Mouse (Mus musculus) monocyte, adult 5-6 weeks (primary cell): Measurements from ENCODE around the gene Tor4a. TPM values are rescaled to one million over a fixed set of nuclear protein-coding genes. Genes with fewer than 3 reads are reported as not detected.

Experiments used
- ATAC-seq: fragments of 153-309, 156-312 bp; replicated peaks from 2 replicates; pipeline ENCODE4 v1.8.0; 2017; ENCODE audit warnings: mild to moderate bottlenecking; ENCODE audit not compliant: low TSS enrichment, insufficient number of reproducible peaks, severe bottlenecking, poor library complexity, low FRiP score
- total RNA-seq: library from RNA; stranded (forward); fragments of 200-1000, 200-491, 200-594 nt; gene quantifications from 3 replicates; pipeline ENCODE4 v1.2.3, GENCODE M21; 2017

Gene Tor4a
- 28.8 to 64.7 TPM (median 31.0 TPM) in 3 replicates for total RNA-seq

DNA sequence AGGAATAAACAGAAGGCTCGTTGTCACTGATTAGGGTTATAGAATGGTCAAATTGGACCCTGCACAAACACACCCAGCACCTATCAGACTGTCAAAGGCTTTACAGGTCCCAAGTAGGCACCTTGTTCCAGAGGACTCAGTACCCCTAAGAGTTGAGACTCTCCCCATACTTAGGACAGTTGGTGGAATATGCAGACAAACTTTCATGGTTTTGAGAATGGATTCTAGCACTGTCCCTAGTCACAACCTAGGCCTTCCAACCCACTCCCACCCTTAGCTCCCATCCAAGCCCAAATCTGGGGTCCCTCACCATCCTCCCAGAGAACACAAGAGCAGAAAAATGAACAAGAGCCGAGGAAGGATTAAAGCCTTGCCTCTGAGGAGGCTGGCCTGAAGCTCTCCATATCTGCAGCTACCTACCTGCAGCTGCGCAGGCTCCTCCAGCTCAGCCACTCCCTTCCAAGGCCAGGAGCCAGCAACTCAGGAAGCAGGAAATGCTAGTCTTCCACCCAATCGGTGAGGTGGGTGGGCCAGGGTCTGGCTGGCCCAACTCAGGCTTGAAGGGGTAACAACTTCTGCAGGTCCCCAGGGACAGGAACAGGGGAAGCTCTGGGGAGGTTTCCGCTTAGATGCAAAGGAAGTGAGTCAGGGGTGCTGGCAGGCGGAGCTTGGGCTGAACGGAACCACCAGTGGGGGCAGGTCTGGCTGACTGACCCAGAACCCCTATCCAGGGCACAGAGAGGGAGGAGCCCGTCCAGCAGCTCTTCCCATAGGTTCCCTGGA lies at the start of gene Tor4a:
Gene Tor4a, minus strand, starts transcription at position 715 of the 783 bp plus-strand sequence.
- peak; percentile 65 for ATAC-seq

DNA sequence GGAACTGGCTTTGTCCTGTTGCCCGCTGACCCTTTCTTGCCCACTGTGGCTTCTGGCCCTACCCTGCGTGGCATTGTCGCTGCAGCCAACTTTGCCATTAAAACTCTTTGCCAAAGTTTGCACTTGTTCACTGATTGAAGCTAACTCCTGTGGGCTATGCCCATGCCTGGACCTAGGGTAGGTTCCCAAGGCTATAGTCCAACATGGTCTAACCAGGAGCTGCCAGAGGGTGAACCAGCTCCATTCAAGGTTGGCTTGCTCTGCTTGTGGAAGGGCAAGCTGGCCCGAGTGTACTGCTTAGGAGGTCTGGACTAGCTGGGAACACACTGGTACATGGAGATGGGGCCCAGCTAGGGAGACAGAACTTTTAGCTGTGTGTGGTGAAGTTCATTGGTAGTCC lies 47.5 kb upstream of the Tor4a start:
- ATAC-seq = no peak

DNA sequence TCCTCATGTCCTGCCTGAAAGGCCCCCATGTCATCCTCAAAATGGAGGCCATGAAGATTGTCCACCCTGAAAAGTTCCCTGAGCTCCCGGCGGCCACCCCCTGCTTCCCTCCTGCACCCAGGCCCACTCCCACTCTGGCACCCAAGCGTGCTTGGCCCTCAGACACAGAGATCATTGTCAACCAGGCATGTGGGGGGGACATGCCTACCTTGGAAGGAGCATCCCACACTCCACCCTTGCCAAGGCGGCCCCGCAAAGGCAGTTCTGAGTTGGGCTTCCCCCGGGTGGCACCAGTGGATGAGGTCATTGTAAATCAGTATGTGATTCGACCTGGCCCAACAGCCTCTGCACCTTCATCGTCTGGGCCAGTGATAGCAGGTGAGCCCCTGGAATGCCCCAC lies 46.7 kb upstream of the Tor4a start:
- no peak for ATAC-seq

DNA sequence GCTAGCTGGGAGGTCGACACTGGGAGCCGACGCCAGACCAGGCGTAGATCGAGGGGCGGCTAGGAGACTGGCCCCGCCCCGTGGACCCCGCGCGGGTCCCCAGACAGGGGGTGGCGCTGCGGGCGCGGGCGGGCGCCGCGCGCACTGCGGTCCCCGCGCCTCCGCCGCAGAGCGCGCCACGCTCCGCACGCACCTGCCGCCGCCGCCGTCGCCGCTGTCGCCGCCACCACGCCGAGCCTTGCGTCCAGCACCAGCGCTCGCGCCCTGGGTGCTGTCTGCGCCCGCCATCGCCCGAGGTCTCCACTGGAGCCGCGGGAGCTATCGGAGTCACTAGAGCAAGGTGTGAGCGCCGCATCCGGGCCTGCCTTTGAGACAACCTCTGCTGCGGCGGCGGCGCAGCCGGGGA lies 45.4 kb upstream of the Tor4a start, which contains the start of the genes Rnf208 and Cysrt1:
Gene Rnf208, plus strand, starts transcription at position 155 of the 406 bp plus-strand sequence.
Gene Cysrt1, minus strand, starts transcription at position 352 of the 406 bp plus-strand sequence.
- no peak for ATAC-seq

DNA sequence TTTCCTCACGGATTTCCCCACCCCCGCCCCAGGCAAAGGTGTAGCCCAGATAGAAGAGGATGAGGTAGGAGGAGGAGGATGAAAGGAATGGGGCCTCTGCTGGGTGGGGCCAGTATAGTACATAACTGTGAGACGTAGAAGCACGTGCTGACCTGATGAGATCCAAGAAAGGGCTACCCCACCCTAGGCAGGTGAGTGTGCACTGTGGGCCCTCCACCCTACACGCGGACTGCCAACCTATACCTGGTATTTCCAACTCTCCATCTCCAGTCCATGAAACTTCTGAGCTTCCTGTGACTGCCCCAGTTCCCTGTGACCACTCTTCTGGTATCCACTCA lies 44.7 kb upstream of the Tor4a start:
- no peak for ATAC-seq

DNA sequence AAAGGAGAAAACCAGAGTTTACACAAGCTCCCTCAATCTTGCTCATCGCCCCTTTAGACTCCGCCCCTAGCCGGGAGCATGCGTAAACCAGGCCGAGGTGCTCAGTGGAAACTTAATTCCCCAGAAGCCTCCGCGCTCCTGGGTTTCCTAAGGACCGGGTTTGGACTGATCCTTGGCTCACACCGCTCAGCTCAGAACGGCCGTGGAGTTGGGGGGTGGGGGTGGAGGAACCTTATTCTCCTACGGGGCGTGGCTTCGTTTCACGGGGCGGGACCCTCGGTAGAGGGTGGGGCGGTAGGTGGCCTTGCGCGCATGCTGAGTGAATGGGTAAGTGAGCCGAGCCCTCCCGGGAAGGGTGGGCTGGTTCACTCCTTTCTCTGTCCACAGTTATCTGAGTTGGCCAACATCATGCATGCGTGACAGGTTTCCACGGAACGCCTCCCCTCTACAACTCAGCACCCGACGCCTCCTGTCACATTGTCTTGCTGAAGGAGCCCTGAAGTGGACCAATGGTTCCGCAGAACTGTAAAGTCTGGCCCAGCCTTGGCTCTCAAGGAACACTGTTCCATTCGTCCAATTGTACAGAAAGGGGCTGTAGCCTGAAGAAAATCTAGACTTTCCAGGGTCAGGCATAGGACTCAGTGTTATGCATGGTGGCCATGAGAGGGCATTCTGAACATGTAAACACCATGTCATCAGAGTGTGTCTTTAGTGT lies 44.2 kb upstream of the Tor4a start:
- peak; percentile 45; the same call in 1 of the 2 replicates for ATAC-seq

DNA sequence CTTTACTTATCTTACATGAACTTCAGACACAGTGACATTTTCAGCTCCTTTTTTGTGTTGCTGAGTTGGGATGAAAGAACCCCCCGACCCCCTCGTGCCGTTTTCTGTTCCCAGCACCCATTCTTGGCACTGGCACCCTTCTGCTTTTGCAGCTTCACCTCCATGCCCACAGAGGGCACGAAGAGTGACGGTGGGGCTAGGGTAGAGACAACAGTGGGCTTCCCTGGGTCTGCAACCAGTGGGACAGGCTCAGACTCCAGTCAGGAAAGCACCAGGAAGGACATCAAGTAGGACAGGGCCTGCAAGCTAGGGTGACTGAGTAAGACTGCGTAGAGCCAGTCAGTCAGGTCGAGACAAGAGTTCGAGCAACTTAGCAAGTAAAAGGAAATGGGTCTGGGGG lies 43.6 kb upstream of the Tor4a start:
- ATAC-seq = no peak

DNA sequence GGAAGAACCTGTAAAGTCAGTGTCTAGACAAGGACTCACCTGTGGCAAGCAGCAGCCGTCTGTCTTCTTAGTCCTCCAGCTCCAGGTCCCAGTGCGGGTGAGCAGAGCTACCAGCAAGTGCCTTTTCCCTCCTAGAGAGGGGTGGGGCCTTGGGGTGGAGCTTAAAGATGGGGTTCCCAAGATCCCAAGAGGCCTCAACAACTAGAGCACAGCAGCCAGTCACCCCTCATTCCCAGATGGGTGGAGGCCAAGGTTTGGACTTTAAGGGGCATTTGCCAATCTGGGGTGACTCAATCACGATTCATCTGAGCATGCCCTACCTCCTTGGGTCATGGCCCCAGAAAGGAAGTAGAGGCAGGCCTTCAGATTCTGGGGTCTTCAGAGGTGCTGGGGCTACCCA lies 43.1 kb upstream of the Tor4a start:
- ATAC-seq = no peak

DNA sequence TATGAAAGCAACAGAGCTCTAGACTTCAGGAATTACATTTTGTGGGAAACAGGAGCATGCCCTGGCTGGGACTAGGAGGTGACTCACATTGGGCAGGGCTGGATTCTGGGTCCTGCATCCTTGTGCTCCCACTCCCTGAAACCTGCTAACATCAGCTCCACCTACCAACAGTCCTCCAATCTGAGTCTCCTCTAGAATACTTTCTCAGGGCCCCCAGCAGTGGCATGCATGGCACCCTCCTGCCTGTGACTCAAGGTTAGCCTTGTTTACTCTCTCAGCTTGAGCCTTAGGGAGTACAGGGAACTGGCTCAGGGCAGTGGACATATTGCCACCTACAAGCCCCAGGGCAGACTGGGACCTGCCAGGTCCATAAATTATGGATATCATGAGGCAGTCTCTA lies 41.4 kb upstream of the Tor4a start:
- ATAC-seq = no peak

DNA sequence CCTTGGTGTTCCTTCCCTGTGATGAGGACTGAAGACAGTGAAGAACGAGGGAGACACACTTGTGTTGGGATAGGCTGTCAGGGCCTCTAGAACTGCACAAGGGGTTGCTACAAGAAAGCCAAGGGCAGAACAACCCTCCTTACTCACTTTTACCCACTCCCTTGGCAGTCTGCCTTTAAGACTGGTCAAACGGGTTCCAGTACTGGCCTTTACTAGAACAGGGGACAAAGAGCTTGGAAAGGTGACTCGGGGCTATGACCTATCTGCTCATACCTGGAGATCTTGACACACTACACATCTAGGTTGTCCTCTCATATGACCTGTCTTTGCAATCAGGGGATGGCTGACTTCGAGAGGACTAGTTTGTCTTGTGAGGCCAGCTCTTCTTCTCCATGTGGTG lies 40.8 kb upstream of the Tor4a start:
- ATAC-seq = no peak

DNA sequence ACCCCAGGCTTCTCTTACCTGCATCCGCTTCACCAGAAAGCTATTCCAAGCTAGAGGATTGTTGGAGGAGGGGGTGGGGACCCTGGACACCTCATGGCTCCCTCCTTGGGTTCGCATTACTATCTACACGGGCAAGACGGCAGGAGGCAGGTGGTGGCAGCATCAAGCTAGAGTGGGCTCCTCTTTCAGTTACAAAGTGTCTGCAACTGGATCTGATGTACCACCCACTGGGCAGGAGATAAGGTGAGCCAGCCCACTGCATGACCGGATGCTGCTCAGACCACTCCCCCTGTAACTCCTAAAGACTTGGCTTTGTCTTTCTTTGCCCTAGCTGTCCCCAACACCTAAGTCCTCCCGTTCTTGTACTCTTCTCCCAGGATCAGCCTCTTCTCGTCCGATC lies 39.9 kb upstream of the Tor4a start, which contains the start of gene Rnf224:
Gene Rnf224, minus strand, starts transcription at position 174 of the 400 bp plus-strand sequence.
- no peak for ATAC-seq

DNA sequence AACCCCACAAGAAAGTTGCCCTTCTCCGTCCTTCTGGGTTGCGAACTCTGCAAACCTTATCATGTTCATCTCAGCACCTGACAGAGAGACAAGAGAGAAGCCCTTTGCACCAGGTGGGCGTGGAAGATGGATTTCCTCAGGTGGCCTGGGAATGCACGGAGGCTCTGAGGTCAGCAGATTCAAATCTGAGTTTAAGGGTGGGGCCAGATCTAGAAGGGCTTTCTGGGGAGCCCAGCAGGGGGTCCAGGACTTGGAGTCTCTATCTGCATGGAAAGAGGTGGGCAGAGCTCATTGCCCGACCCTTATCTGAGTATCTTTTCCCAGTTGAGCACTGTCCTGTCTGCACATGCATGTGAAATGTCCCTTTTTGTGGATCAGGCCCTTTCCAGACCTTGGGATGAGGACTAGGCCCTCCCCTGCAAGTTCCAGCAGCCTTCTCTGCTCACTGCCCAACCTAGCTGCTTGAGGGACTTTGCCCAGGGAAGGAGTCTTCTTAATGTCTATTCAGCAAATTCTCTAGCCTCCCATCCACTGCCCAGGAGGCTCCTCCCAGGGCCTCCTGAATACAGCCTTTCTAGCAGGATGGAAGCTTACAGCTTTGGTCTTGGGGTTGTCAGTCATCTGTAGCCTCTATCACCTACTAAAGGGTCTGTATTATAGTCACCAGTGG lies 38.0 kb upstream of the Tor4a start:
- ATAC-seq = no peak

DNA sequence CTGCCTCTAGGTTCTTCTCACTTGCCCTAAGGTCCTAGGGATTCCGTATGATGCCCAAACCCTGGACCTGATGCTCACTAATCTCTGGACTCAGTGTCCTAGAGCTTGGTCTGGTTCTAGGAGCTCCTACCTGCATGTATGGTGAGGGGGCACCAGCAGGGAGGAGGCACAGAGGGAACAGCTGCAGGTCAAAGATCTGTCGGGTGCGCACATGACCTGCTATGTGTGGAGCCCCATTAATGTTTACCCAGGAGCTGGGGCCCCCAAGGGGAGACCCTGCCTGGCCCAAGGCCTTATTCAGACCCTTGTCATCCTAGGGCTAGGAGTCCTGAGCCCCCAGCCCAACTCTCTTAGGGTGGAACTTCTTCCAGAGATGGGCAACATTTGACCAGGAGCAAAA lies 37.4 kb upstream of the Tor4a start, which contains the start of gene Slc34a3:
Gene Slc34a3, minus strand, starts transcription at position 315 of the 400 bp plus-strand sequence.
- ATAC-seq = no peak

DNA sequence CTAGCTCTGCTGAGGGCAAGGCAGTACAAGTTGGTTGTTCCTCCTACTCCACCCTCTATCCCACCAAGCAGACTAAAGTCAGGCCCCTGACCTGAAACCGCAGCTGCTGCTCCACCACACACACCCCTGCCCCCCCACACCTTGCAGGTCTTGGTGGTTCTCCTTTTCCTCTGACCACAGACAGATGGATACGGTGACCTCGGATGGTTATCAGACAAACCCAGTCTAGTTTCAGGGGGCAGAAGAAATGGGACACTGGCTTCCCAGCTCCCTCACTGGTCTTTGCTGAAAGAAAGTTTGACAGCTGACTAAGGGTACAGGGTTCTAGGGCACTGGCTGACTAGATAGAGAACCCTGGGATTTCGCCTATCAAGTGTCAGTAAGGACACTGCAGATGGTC lies 36.7 kb upstream of the Tor4a start:
- no peak for ATAC-seq

DNA sequence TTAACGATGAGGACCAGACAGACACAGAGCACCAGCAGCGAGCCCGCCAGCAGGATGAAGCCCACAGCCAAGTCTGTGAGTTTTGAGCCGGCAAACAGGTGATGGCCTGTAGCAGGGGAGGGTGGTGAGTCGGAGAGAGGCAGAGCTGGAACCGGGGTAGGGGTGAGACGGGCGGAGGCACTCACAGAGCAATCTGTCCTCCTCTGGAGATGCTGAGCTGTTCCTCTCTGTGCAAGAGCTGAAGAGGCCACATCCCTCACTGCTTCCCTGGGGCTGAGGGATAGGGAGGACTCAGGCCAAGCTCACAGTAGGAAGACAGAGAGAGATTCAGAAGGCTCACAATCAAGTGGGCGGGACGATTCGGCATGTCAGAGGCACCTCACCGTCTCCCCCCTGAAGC lies 34.4 kb upstream of the Tor4a start:
- no peak for ATAC-seq

DNA sequence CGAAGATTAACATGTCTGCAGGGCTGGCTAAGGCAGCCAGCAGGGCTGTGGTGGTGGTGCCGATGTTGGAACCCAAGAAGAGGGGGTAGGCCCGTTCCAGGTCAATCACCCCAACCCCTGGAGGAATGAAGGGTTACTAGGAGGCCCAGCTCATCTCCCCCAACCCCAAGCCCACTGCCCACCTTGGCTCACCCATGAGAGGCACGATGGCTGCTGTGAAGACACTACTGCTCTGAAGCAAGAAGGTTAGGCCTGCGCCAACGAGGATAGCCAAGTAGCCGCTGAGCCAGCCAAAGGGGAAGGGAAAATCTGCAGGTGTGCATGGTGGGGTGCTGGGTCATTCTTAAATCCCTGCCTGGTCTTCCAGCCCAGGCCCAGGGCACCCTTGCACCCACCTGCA lies 33.9 kb upstream of the Tor4a start:
- ATAC-seq = no peak

DNA sequence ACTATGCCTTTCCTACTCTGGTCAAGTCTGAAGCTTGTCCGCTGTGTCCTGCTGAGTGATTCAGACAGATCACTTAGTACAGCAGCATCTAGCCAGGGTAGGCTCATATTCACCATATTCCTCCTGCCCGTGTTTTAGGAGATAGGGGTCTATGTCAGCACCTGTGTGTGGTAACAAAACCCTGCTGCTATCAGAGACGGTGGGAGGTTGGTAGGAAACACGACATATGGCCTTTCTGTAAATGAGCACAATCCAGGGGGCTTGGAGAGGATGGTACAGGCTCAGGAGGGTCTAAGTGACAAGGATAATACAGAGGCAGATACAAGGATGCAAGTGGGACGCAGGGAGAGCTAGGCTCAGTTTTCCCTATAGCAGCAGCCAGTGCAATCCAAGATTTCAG lies 32.9 kb upstream of the Tor4a start:
- no peak for ATAC-seq

DNA sequence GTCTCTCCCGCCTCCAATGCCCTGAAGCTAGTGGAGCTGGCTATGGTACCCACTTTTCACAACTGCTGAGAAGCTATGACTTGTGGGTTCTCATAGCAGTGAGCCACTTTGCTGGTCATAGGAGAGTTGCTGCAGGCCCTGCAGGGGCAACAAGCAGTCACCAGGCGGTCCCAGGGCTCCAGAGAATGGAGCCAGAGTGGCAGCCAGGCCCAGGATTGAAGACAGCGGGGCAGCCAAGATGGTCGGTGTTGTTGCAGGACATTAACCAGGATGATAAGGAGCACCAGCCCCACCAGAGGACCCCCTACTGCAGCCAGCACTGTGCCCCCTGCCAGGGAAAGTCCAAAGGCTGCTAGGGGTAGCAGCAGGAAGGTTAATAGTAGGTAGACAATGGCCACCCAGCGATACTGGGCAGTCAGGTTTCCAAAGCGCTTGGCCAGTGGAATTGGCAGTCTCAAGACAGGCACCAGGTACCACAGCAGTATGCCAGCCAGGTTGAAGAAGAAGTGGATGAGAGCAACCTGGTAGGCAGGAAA lies 32.4 kb upstream of the Tor4a start:
- no peak for ATAC-seq

DNA sequence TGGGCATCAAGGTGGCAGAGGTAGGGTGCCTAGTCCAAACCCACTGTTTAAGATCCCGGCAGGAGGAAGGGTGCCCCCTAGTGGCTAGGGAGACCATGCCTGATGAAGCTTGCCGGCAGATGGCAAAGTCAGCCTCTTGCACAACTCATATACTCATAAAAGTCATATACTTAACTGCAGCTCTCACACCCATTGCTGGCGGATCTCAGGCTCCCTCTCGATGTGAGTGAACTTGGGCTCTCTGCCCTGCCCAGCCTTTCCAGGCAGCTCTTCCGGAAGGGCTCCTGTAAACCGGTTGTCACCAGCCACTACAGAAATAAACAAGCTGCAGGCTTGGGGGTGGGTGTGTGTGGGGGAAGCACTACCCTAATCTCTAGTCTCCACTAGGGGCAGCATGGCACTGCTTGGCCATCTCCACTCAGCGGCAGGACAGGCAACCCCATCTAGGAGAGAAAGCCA lies 31.8 kb upstream of the Tor4a start:
- peak; percentile 50 for ATAC-seq
